Mouse (Mus musculus): ENCODE data around the gene Sh3pxd2a.

- TF ChIP-seq POLR2A (IDR thresholded peaks at IDR 0.05; ENCODE audit: control insufficient read depth in 1 of 2, insufficient read depth in 1 of 2, low read depth in 1 of 2, low read length in 2 of 2, poor library complexity in 1 of 2) (no peak), NRF1 (IDR thresholded peaks at IDR 0.05; ENCODE audit: insufficient read depth, low read depth, low read length, poor library complexity, severe bottlenecking) (no peak), ELF1 (IDR thresholded peaks at IDR 0.05; ENCODE audit: low read depth, low read length) (no peak), CTCF (IDR thresholded peaks at IDR 0.05 in 2 of 3, conservative IDR thresholded peaks at IDR 0.05 in 1 of 3; ENCODE audit: control insufficient read depth in 1 of 3, insufficient read depth in 1 of 3, low read depth in 2 of 3, low read length in 3 of 3, poor library complexity in 1 of 3, severe bottlenecking in 1 of 3) (no peak), UBTF (IDR thresholded peaks at IDR 0.05; ENCODE audit: borderline replicate concordance, insufficient read depth, low read depth, low read length) (no peak), POLR2AphosphoS5 (IDR thresholded peaks at IDR 0.05; ENCODE audit: borderline replicate concordance, low read depth, low read length) (no peak), GATA1 (IDR thresholded peaks at IDR 0.05; ENCODE audit: low read depth, low read length) (no peak), ETS1 (IDR thresholded peaks at IDR 0.05; ENCODE audit: low read depth, low read length) (no peak), ZC3H11A (IDR thresholded peaks at IDR 0.05; ENCODE audit: low read depth, low read length) (no peak)
Observed at GRCm38 (mm10) chr19:47472881-47473400, 8.7 kb upstream of the Sh3pxd2a start.
